Mouse (Mus musculus): ENCODE results near the gene Klrb1.
"Not testable (repeated sequence)": the region's sequence is repeated elsewhere in the genome, so short reads cannot be mapped to it uniquely, and the experiment has no call there.

Gene Klrb1

GRCm38 (mm10) chr6:128722959-128723358, at the start of gene Klrb1:
Gene Klrb1, minus strand, starts transcription at chr6:128723059.
- DNase-seq (ENCODE audit: low spot score), result no peak

GRCm38 (mm10) chr6:128769481-128770253, 46.8 kb upstream of the Klrb1 start:
- no peak for DNase-seq (ENCODE audit: low spot score)

- no peak for DNase-seq (ENCODE audit: low spot score)
Measured at GRCm38 (mm10) chr6:128768047-128768446, 45.2 kb upstream of the Klrb1 start.

GRCm38 (mm10) chr6:128766486-128767254, 43.8 kb upstream of the Klrb1 start:
- DNase-seq (ENCODE audit: low spot score), result peak; percentile 51

GRCm38 (mm10) chr6:128765211-128765610, 42.4 kb upstream of the Klrb1 start:
- DNase-seq (ENCODE audit: low spot score), result no peak

- no peak for DNase-seq (ENCODE audit: low spot score)
Measured at GRCm38 (mm10) chr6:128764598-128764997, 41.7 kb upstream of the Klrb1 start.

- peak; percentile 98 for DNase-seq (ENCODE audit: low spot score)
Measured at GRCm38 (mm10) chr6:128763736-128764523, 41.1 kb upstream of the Klrb1 start.

GRCm38 (mm10) chr6:128762892-128763670, 40.2 kb upstream of the Klrb1 start:
- not testable (repeated sequence) for DNase-seq (ENCODE audit: low spot score)

GRCm38 (mm10) chr6:128761144-128761540, 38.3 kb upstream of the Klrb1 start:
- no peak for DNase-seq (ENCODE audit: low spot score)

GRCm38 (mm10) chr6:128760416-128761143, 37.7 kb upstream of the Klrb1 start:
- DNase-seq (ENCODE audit: low spot score), result peak; percentile 90

GRCm38 (mm10) chr6:128760016-128760415, 37.2 kb upstream of the Klrb1 start:
- DNase-seq (ENCODE audit: low spot score), result peak; percentile 94

- no peak for DNase-seq (ENCODE audit: low spot score)
Measured at GRCm38 (mm10) chr6:128759221-128759950, 36.5 kb upstream of the Klrb1 start.

GRCm38 (mm10) chr6:128755402-128755763, 32.5 kb upstream of the Klrb1 start:
- not testable (repeated sequence) for DNase-seq (ENCODE audit: low spot score)

GRCm38 (mm10) chr6:128754748-128755401, 32.0 kb upstream of the Klrb1 start:
- DNase-seq (ENCODE audit: low spot score), result not testable (repeated sequence)

- DNase-seq (ENCODE audit: low spot score), result not testable (repeated sequence)
Measured at GRCm38 (mm10) chr6:128754265-128754664, 31.4 kb upstream of the Klrb1 start.

GRCm38 (mm10) chr6:128753610-128754224, 30.9 kb upstream of the Klrb1 start:
- DNase-seq (ENCODE audit: low spot score), result peak; percentile 93

- not testable (repeated sequence) for DNase-seq (ENCODE audit: low spot score)
Measured at GRCm38 (mm10) chr6:128747006-128747405, 24.1 kb upstream of the Klrb1 start.

- DNase-seq (ENCODE audit: low spot score), result no peak
Measured at GRCm38 (mm10) chr6:128737445-128737844, 14.6 kb upstream of the Klrb1 start.

GRCm38 (mm10) chr6:128736100-128736499, 13.2 kb upstream of the Klrb1 start:
- DNase-seq (ENCODE audit: low spot score), result no peak
